Mouse (Mus musculus) myocyte (in vitro differentiated cells): ENCODE data around the gene Baiap2.

ENCODE experiments used
- CEBPB ChIP-seq: IDR thresholded peaks from 2 replicates; pipeline ENCODE4 v1.6.1; 2011; ENCODE audit warnings: mild to moderate bottlenecking, moderate library complexity; ENCODE audit not compliant: poor library complexity, insufficient read depth, severe bottlenecking
- E2F4 ChIP-seq: IDR thresholded peaks from one replicate; pipeline ENCODE4 v1.6.1; 2011; ENCODE audit warnings: mild to moderate bottlenecking, control low read depth, moderate library complexity; ENCODE audit not compliant: insufficient read depth
- MAX ChIP-seq: IDR thresholded peaks from one replicate; pipeline ENCODE4 v1.6.1; 2011; ENCODE audit warnings: low read depth, mild to moderate bottlenecking, control low read depth
- MYOD1 ChIP-seq, 3 experiments: IDR thresholded peaks; one replicate each; pipeline ENCODE4 v1.6.1; 2011; ENCODE audit warnings: control low read depth in 2 of 3, low read depth in 2 of 3, mild to moderate bottlenecking in 2 of 3, moderate library complexity in 1 of 3; ENCODE audit not compliant: insufficient read length in 2 of 3, control insufficient read depth in 1 of 3
- MYOG ChIP-seq, 3 experiments: IDR thresholded peaks; one replicate each; pipeline ENCODE4 v1.6.1; 2011; ENCODE audit warnings: control low read depth in 2 of 3, low read depth in 2 of 3, mild to moderate bottlenecking in 2 of 3; ENCODE audit not compliant: insufficient read length in 2 of 3, control insufficient read depth in 1 of 3, insufficient read depth in 1 of 3
- POLR2A ChIP-seq: IDR thresholded peaks from one replicate; pipeline ENCODE4 v1.6.1; 2011; ENCODE audit warnings: low read depth, mild to moderate bottlenecking, control low read depth, moderate library complexity; ENCODE audit not compliant: insufficient read length
- POLR2AphosphoS2 ChIP-seq: IDR thresholded peaks from one replicate; pipeline ENCODE4 v1.6.1; 2011; ENCODE audit warnings: low read depth, control low read depth; ENCODE audit not compliant: insufficient read length
- SRF ChIP-seq: IDR thresholded peaks from one replicate; pipeline ENCODE4 v1.6.1; 2011; ENCODE audit warnings: low read depth; ENCODE audit not compliant: control insufficient read depth, insufficient read length
- TCF12 ChIP-seq: IDR thresholded peaks from one replicate; pipeline ENCODE4 v1.6.1; 2011; ENCODE audit warnings: mild to moderate bottlenecking, control low read depth; ENCODE audit not compliant: poor library complexity, insufficient read depth, severe bottlenecking
- TCF3 ChIP-seq: IDR thresholded peaks from one replicate; pipeline ENCODE4 v1.6.1; 2011; ENCODE audit warnings: low read depth, control low read depth; ENCODE audit not compliant: insufficient read length
- USF1 ChIP-seq: IDR thresholded peaks from one replicate; pipeline ENCODE4 v1.6.1; 2011; ENCODE audit warnings: low read depth, mild to moderate bottlenecking, control low read depth, moderate library complexity

- TF ChIP-seq MYOD1 (IDR thresholded peaks at IDR 0.05; ENCODE audit: control insufficient read depth in 1 of 3, insufficient read length in 2 of 3, low read depth in 2 of 3) (peak in 2 of 3 experiments; percentile 36 to 66), POLR2A (no peak), MYOG (IDR thresholded peaks at IDR 0.05; ENCODE audit: control insufficient read depth in 1 of 3, insufficient read depth in 1 of 3, insufficient read length in 2 of 3, low read depth in 2 of 3) (peak; percentile 14 to 81 (median 31)), POLR2AphosphoS2 (no peak), MAX (no peak), TCF12 (no peak), TCF3 (no peak), USF1 (no peak), CEBPB (no peak), E2F4 (no peak), SRF (no peak)
Measured at GRCm38 (mm10) chr11:120051124-120051811, 108.7 kb downstream of the Baiap2 start.
